Mouse (Mus musculus) CD4-positive, CD25-positive, alpha-beta regulatory T cell, adult 4 months (primary cell): Measurements from ENCODE around the gene Fstl4. TPM values are rescaled to one million over a fixed set of nuclear protein-coding genes. Genes with fewer than 3 reads are reported as not detected.
"Not testable (repeated sequence)": the region's sequence is repeated elsewhere in the genome, so short reads cannot be mapped to it uniquely, and the experiment has no call there.

Experiments
- ATAC-seq: one replicate; pipeline ENCODE4 v1.8.0; 2017
- polyA plus RNA-seq, 2 experiments: library from polyadenylated mRNA; unstranded; fragments of 100-300 nt; shearing (Covaris generic); gene quantifications; one replicate each; pipeline ENCODE4 v1.2.1; 2017

The Fstl4 gene
- polyA plus RNA-seq, 2 experiments from 2014 or later = not detected

DNA sequence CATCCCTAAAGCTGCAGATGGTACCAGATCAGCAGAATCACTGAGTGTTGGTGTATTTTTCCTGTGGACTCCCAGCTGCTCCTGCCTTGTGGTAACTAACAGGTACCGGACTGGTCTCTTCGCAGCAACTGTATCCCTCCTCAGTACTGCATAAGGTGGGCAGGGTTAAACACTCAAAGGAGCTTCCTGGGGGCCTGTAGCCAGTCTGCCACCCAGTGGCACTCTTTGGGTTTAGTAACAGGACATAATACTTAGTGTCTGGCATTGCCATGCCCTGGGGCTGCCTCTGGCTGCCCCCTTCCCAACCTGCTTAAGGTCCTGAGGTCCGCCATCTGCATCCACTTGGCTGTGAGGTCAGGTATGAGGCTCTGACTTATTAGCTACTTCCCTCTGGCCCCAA, 375.2 kb downstream of the Fstl4 start:
- no peak for ATAC-seq

DNA sequence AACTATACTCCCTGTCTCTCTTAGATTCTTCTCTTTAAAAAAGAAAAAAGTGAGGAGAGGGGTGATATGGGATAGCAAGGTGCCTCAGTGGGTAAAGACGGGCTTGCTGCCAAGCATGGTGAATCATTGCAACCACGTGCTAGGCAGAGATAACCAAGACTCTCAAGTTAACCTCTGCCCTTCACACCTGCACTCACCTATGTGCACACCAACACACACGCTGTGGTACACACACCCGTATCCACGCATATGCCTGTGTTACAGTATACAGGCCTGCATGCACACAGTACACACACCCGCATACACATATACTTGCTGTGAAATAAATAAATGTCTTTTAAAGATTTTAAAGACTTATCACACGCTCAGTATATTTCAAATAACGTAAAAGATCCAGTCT, 375.8 kb downstream of the Fstl4 start:
- no peak for ATAC-seq

DNA sequence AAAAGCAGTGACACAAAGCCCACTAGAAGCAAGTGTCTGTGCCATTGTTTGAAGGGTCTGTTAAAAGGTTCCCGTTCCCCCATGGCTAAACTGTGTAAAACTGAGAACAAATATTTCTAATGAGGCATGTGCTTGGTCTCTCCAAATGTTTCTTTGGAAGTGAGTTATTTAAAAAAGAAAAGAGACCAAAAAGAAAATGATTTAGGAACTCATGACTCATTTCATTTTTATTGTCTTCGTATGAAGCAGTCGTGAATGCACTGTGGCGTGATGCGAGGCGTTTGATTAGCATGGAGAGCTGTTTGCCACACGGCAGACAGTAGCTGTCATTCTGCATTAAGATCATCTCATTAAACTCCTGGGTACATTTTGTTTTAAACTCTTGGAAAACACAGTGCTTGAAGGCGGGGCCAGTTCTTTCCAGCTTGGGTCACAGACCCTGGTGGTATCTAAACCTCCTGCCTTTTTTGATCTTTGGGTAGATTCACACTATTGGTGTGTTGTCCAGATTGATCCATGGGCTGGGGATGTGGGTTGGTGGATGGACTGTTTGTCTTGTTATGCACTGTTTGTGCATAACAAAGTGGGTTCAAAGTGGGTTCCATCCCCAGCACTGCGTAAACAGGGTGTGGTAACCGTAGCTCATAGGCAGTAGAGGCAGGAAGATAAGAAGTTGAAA, 376.4 kb downstream of the Fstl4 start:
- ATAC-seq = no peak

GRCm38 (mm10) chr11:53143522-53143921, 379.1 kb downstream of the Fstl4 start:
- no peak for ATAC-seq

DNA sequence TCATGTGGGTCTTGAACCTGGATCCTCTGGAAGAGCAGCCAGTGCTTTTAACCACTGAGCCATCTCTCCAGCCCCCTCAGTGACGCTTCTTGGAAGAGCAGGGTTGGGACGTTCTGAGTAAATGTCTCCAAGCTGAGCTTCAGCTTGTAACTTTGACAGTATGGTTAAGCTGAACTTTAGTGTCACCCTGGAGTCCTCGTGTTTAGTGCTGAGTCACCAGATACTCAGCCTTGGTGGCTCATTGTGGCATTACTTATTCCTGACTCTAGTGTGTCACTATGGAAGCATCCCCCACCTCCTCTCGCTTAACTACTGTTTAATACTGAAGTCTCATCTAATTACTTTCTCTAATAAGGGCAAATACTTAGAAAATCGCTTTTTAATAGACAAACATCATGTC, 380.1 kb downstream of the Fstl4 start:
- ATAC-seq = no peak

DNA sequence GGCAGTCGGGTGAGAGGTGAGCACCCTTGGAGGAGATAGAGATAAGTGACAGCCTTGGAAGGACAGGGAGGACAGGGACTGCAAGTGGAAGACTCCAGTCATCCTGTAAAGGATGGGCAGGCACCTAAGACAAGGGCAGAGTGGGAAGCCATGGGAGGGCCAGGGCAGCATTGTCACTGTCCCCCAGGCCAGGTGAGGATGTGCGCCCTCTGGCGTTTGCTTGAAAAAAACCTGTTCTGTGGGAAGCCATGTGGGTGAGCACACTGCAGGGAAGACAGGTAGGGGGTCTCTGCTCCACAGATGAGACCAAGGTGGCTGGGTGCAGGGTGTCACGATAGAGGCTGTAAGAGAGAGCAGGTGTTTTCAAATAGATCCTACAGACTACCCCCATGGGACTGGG, 381.9 kb downstream of the Fstl4 start:
- ATAC-seq = no peak

DNA sequence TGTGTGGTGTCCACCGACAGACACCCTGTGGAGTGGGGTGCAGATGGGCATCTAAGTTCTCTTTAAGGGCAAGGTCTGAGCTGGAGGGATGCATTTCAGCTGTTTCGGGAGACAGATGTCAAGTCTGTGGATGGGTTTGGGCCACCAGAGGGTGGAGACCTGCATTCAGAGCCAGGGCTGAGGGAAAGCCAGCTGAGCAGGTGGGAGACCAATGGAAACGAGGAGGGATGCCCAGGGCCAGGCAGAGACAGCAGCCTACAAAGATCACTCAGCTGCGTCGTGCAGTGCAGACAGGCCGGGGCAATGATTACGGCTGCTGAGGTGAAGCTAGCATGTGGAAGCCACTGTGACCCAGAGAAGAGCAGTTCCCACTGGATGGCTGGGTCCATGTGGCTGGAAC, 392.0 kb downstream of the Fstl4 start:
- no peak for ATAC-seq

GRCm38 (mm10) chr11:53157621-53158259, 393.3 kb downstream of the Fstl4 start:
- no peak for ATAC-seq

DNA sequence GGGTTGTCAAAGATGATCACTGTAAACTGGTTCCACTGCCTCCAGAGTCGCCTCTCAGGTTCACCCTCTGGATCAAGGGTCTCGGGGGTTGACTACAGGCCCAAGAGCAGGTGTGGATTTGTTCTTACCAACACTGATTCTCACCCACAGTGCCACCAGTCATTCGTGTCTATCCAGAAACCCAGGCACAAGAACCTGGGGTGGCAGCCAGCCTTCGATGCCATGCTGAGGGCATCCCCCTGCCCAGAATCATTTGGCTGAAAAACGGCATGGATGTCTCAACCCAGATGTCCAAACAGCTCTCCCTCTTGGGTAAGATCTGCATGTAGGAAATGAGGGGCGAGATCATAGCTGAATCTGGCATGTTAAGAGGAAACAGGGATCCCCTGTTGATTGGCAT, 398.0 kb downstream of the Fstl4 start:
- no peak for ATAC-seq

DNA sequence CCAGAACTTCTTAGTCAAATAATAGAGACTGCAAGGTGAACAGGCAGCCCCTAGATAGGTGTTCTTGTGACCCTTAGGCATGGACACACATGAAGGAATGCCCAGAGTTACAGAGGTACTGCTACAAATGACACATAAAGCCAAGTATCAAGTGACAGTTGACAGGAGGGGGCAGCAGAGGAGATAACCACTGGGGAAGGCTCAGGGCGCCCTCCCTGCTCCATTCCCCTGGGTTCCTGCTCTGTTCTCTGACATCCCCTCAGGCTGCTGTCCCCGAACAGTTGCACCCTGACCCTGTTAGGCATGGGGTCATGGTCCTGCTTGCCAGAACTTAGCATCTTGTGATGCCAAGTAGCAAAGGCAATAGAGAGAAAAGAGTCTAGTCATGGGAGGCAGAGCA, 402.0 kb downstream of the Fstl4 start:
- no peak for ATAC-seq

- ATAC-seq = no peak
Observed at GRCm38 (mm10) chr11:53182177-53182852, 417.9 kb downstream of the Fstl4 start.

GRCm38 (mm10) chr11:53182858-53183257, 418.4 kb downstream of the Fstl4 start:
- no peak for ATAC-seq

DNA sequence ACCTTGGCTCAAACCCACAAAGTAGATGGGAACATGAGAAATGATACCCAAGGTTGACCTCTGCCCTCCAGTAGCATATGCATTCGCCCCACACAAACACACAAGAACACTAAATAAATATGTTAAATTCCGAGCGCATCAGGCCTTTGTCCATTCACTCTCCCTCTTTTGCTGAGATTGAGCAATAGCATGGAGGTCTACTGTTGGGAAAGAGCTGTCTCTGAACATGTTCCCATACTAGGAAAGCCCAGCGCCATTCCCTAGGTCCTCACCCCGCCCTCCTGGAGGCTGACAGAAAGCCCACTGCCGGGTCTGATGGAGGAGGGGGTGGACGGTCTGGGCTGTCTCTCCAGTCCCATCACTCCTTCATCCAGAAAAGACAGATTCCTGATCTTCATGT, 419.6 kb downstream of the Fstl4 start:
- no peak for ATAC-seq

- no peak for ATAC-seq
Observed at GRCm38 (mm10) chr11:53184698-53185097, 420.3 kb downstream of the Fstl4 start.

DNA sequence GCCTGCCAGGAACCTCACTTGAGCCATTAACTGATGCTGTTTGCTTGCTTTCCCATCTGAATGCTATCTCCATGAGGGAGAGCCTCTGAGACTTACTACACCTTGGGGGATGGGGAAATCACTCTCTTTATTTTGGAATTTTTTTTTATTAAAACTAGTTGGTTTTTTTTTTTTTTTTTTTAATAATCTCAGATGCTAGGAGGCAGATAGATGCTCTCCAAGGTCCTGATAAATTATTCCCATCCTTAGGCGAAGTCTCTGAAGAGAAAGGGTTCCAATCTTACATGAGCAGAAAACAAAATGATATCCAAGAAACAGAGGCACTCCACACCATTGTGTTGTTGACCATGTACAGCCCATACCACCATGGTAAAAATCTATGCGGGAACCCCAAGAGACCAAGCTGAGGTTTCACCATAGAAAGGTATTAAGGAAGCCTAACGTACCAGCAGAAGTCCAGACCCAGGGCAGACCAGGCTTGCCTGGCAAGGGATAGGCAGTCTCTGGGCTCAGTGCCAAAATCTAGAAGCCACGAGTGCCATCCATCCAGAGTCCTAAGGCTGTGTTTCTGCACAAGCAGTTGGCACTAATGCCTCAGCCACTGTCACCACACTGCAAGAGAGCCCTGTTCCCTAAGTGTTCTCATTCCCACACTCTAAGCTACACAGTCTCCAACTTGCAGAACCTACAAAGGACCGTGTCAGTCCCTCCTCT, 423.1 kb downstream of the Fstl4 start:
- no peak for ATAC-seq

DNA sequence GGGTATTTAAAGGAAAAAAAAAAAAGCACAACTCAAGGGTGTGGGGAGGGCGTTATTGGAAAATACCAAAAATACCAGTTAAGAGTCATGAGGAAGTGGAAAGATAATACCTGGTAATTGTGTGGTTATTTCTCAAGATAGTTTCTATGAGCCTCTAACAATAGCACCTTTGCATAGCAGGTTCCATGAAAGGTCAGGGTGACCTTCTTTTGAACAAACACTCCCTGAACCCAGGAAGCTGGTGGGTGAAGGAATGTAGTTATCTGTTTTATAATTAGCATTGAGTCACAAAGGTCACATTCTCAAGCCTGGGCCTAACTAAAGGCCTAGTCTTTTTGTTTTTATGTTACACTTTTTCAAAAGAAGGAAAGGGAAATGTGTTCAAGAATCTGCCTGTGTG, 432.1 kb downstream of the Fstl4 start:
- not testable (repeated sequence) for ATAC-seq

- no peak for ATAC-seq
Observed at GRCm38 (mm10) chr11:53197111-53197510, 432.7 kb downstream of the Fstl4 start.

DNA sequence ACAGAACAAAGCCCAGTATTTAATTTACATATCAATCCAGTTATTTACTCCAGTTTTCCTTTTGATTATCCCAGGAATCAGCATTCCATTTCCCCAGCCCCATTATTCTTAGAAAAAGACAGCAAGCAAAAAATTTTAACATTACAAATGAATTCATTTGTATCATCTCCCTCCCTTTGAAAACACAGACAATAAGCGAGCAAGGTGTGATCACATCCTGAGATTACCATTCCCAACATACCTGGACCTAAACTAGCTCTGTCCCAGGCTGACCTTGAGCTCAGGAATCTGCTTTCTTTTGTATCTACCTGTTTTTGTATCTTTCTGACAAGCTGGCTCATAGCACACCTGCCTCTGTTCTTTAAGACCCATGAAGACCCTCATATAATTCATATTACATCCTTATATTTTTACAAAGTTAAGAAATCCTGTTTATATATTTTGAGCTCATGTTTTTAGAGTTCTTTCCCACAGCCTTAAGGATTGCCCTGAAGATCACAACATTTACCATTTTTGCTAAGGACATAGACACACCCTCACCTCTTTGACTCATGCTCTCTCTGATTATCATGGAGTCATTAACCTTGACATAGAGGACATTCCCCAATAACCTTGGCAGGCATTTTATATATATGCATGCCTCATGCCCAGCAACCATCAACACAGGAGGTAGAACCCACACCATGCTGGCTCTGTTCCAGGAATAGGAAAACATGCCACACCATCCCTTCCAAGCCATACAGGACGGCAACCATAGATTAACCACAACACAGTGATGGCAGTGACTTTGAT, 438.2 kb downstream of the Fstl4 start:
- ATAC-seq = no peak

DNA sequence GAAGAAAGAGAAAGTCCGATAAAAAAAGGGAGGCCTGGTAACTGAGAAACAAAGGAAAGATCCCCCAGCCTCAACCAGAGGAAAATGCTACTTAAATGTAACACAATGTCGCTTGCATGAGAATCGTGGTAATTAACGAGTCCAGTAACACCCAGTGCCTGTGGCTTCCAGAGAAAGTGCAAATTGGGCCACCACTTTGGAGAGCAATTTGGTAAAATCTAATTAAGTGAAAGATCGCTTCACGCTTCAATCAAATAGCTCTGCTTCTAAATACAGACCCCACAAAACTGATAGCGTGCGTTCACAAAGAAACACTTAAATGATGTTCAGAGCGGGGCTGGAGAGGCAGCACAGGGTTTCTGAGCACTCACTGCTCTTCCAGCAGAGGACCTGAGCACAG, 446.4 kb downstream of the Fstl4 start:
- no peak for ATAC-seq

DNA sequence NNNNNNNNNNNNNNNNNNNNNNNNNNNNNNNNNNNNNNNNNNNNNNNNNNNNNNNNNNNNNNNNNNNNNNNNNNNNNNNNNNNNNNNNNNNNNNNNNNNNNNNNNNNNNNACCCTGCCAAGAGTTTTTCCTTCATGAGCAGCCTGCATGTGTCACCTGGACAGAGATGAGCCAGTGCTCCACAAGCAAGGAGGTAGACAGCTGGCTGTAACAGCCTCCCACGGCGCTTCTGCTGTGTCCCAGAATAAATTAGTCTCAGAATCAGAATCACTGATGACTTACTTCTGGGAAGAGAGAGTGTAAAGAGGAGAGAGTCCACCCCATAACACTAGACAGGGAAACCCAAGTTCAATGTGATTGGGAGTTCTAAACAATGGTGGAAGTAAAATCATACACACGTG, 464.6 kb downstream of the Fstl4 start:
- no peak for ATAC-seq

DNA sequence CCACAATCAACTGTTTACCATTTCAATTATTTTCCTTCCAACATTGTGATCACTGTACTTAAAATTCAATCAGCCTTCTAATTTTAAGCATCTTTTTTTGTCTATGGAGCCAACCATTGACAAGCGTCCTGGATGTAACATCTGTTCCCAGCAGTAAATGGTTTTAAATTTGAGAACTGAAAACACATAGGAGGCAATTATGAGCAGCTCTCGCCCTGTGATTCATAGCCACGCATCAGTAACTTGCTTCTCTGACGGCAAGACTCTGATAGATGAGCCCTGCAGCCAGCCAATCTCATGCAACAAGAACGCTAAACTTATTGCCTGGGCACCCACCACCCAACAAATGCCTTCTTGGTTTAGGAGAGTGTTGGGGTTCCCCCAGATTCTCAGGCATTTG, 467.4 kb downstream of the Fstl4 start:
- no peak for ATAC-seq

GRCm38 (mm10) chr11:53233590-53233989, 469.2 kb downstream of the Fstl4 start:
- no peak for ATAC-seq
